Mouse (Mus musculus) liver, postnatal 0 days (tissue): Measurements from ENCODE around the gene Vwa5b1. TPM values are rescaled to one million over a fixed set of nuclear protein-coding genes. Genes with fewer than 3 reads are reported as not detected.

Source experiments
- ATAC-seq: fragments of 200-750 bp; cut with Nextera tagmentation; 2 replicates; pipeline ENCODE4 v1.8.0; 2017; ENCODE audit warnings: mild to moderate bottlenecking, moderate library complexity
- DNase-seq: peaks from one replicate; pipeline ENCODE4 v3.0.0-alpha.2; 2016
- H3K27ac ChIP-seq: fragments of 300-500 bp; sonication (generic); 2 replicates; pipeline ENCODE4 v1.5.1; 2014; ENCODE audit warnings: antibody characterized with exemption, moderate library complexity, mild to moderate bottlenecking, low read depth
- H3K27me3 ChIP-seq: fragments of 300-500 bp; sonication (generic); 2 replicates; pipeline ENCODE4 v1.6.1; 2014; ENCODE audit warnings: low read length, control low read depth, mixed read lengths; ENCODE audit not compliant: insufficient read depth
- H3K36me3 ChIP-seq: fragments of 300-500 bp; sonication (generic); replicated peaks from 2 replicates; pipeline ENCODE4 v1.6.1; 2014; ENCODE audit warnings: mild to moderate bottlenecking, control low read depth, low read length, moderate library complexity, mixed read lengths; ENCODE audit not compliant: insufficient read depth
- H3K4me1 ChIP-seq: fragments of 300-500 bp; sonication (generic); 2 replicates; pipeline ENCODE4 v1.6.1; 2014; ENCODE audit warnings: antibody characterized with exemption, mild to moderate bottlenecking, control low read depth; ENCODE audit not compliant: insufficient read depth
- H3K4me2 ChIP-seq: fragments of 300-500 bp; sonication (generic); 2 replicates; pipeline ENCODE4 v1.6.1; 2014; ENCODE audit warnings: low read depth, mild to moderate bottlenecking, low read length, moderate library complexity, mixed read lengths
- H3K4me3 ChIP-seq: fragments of 300-500 bp; sonication (generic); 2 replicates; pipeline ENCODE4 v1.5.1; 2014; ENCODE audit warnings: low read depth, low read length
- H3K9ac ChIP-seq: fragments of 300-500 bp; sonication (generic); replicated peaks from 2 replicates; pipeline ENCODE4 v1.6.1; 2014; ENCODE audit warnings: mild to moderate bottlenecking, moderate library complexity
- H3K9me3 ChIP-seq: fragments of 300-500 bp; sonication (generic); 2 replicates; pipeline ENCODE4 v1.6.1; 2016; ENCODE audit warnings: mild to moderate bottlenecking, control low read depth, low read length, mixed read lengths
- CTCF ChIP-seq: sonication (generic); IDR thresholded peaks from 2 replicates; pipeline ENCODE4 v1.5.1; 2016; ENCODE audit warnings: antibody characterized with exemption, low read depth
- EP300 ChIP-seq: IDR thresholded peaks from 2 replicates; pipeline ENCODE4 v1.6.1; 2016; ENCODE audit warnings: antibody characterized with exemption, low read depth, mild to moderate bottlenecking
- WGBS: fragments of 180-500 bp; shearing (Covaris S2); extraction: QIAGEN DNeasy Blood & Tissue Kit; methylation state at CpG from one replicate; pipeline ENCODE4 v1.1.7; 2014; ENCODE audit not compliant: insufficient replicate concordance; 5-methylcytosine and 5-hydroxymethylcytosine counted together
- polyA plus RNA-seq: library from polyadenylated mRNA; unstranded; fragments of >200 nt; fragmentation: Nextera tagmentation; extraction: Ambion mirVana; gene quantifications from 2 replicates; pipeline ENCODE4 v1.2.1, GENCODE M21; 2015

Gene Vwa5b1
- polyA plus RNA-seq, 1 experiment from 2014 or later: not detected

DNA sequence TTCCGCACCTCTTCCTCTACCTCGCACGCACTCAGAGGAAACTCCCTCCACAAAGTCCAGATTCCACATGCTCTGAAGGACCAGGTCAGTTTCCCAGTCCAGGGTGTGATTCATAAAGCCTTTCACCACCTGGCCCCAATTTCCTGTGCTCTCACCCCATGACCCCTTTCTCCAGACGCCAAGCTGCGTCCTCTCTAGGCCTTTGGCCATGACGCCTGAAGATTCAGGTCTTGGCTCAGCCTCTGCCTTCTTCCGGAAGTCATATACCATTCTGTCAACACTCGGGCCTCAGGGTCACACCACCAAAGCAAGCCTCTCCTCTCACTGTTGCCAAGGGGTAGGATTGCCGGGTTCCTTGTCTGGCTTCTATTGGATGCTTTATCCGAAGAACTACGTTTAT, 65.8 kb downstream of the Vwa5b1 start:
- DNase-seq (peak; percentile 25), ATAC-seq (peak; percentile 45)
- Histone ChIP-seq H3K4me3 (no peak overlapping the region), H3K4me1 (no peaks in the 10 kb centered on the region), H3K4me2 (no peak overlapping the region), H3K27ac (no peak overlapping the region), H3K36me3 (no peaks in the 10 kb centered on the region), H3K9ac (no peak overlapping the region), H3K27me3 (no peaks in the 10 kb centered on the region), H3K9me3 (no peaks in the 10 kb centered on the region)
- peak; percentile 55; the same call in 1 of the 2 replicates for TF ChIP-seq EP300
- TF ChIP-seq CTCF: no peak
- 38% methylated on average over 11 of the region's 11 CpGs for WGBS

DNA sequence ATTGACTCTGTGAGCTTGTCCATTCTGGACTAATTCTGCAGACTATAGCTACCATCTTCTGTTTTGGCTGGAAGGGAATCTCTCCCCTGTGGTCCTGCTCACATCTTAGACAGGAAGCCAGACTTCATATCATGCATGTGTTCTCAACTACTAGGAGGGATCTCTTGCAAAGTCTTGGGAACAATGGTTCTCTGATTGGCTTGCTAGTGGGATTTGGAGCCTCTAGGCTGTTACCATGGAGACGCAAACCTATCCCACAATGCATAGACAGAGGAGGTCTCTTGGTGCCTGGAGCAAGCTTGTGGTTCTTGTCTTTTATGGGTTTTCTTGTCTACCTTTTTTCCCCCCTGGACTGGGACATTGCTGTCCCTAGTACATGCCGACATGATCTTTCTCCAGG, 67.4 kb downstream of the Vwa5b1 start:
- no peak overlapping the region for H3K4me3 ChIP-seq
- H3K27me3 ChIP-seq: no peaks in the 10 kb centered on the region
- no peaks in the 10 kb centered on the region for H3K9me3 ChIP-seq
- 86% methylated on average over 2 of the region's 2 CpGs for WGBS
- H3K4me1 ChIP-seq: no peaks in the 10 kb centered on the region
- ATAC-seq (no peak), DNase-seq (no peak)
- no peak overlapping the region for H3K4me2 ChIP-seq
- H3K36me3 ChIP-seq: no peaks in the 10 kb centered on the region
- H3K27ac ChIP-seq: no peak overlapping the region
- H3K9ac ChIP-seq: no peak overlapping the region
- TF ChIP-seq EP300 (no peak), CTCF (no peak)

- no peaks in the 10 kb centered on the region for H3K9me3 ChIP-seq
- H3K9ac ChIP-seq: no peak overlapping the region
- no peak overlapping the region for H3K4me3 ChIP-seq
- DNase-seq (peak; percentile 86), ATAC-seq (peak; percentile 67; the same call in 1 of the 2 replicates)
- no peaks in the 10 kb centered on the region for H3K27me3 ChIP-seq
- 8% methylated on average over 8 of the region's 8 CpGs for WGBS
- H3K27ac ChIP-seq: no peak overlapping the region
- no peak for TF ChIP-seq EP300
- TF ChIP-seq CTCF: peak; percentile 90
- no peak overlapping the region for H3K4me2 ChIP-seq
- H3K4me1 ChIP-seq: no peaks in the 10 kb centered on the region
- no peaks in the 10 kb centered on the region for H3K36me3 ChIP-seq
Observed at GRCm38 (mm10) chr4:138561986-138562385, 73.7 kb downstream of the Vwa5b1 start.

- Histone ChIP-seq H3K4me2 (no peak overlapping the region), H3K36me3 (no peaks in the 10 kb centered on the region), H3K9me3 (no peaks in the 10 kb centered on the region), H3K27ac (no peak overlapping the region), H3K27me3 (peaks cover 28% of the 10 kb centered on the region), H3K4me3 (no peak overlapping the region), H3K4me1 (no peaks in the 10 kb centered on the region), H3K9ac (no peak overlapping the region)
- ATAC-seq (no peak), DNase-seq (no peak)
- TF ChIP-seq EP300 (no peak), CTCF (no peak)
- 4% methylated on average over 19 of the region's 19 CpGs for WGBS
Observed at GRCm38 (mm10) chr4:138555531-138555930, 80.2 kb downstream of the Vwa5b1 start.

GRCm38 (mm10) chr4:138554934-138555333, 80.8 kb downstream of the Vwa5b1 start:
- ATAC-seq (no peak), DNase-seq (no peak)
- Histone ChIP-seq H3K9ac (no peak overlapping the region), H3K9me3 (no peaks in the 10 kb centered on the region), H3K27me3 (peaks cover 28% of the 10 kb centered on the region), H3K27ac (no peak overlapping the region), H3K4me1 (no peaks in the 10 kb centered on the region), H3K36me3 (no peaks in the 10 kb centered on the region), H3K4me3 (no peak overlapping the region), H3K4me2 (no peak overlapping the region)
- 7% methylated on average over 14 of the region's 14 CpGs for WGBS
- TF ChIP-seq CTCF (no peak), EP300 (no peak)

GRCm38 (mm10) chr4:138554302-138554701, 81.4 kb downstream of the Vwa5b1 start:
- no peak for ATAC-seq
- no peak for DNase-seq
- H3K4me1 ChIP-seq: no peaks in the 10 kb centered on the region
- TF ChIP-seq CTCF (no peak), EP300 (no peak)
- no peak overlapping the region for H3K9ac ChIP-seq
- no peaks in the 10 kb centered on the region for H3K9me3 ChIP-seq
- H3K4me2 ChIP-seq: no peak overlapping the region
- WGBS: 8% methylated on average over 3 of the region's 3 CpGs
- peaks cover 28% of the 10 kb centered on the region for H3K27me3 ChIP-seq
- no peak overlapping the region for H3K4me3 ChIP-seq
- no peak overlapping the region for H3K27ac ChIP-seq
- no peaks in the 10 kb centered on the region for H3K36me3 ChIP-seq

GRCm38 (mm10) chr4:138553516-138553933, 82.2 kb downstream of the Vwa5b1 start:
- no peak for ATAC-seq
- TF ChIP-seq CTCF (no peak), EP300 (no peak)
- Histone ChIP-seq H3K4me1 (no peaks in the 10 kb centered on the region), H3K36me3 (no peaks in the 10 kb centered on the region), H3K9me3 (no peaks in the 10 kb centered on the region), H3K4me3 (no peak overlapping the region), H3K4me2 (no peak overlapping the region), H3K9ac (no peak overlapping the region), H3K27ac (no peak overlapping the region), H3K27me3 (peaks cover 28% of the 10 kb centered on the region)
- WGBS: 55% methylated on average over 8 of the region's 8 CpGs
- no peak for DNase-seq
